Mouse (Mus musculus): ENCODE data around the gene Lyzl4. TPM values are rescaled to one million over a fixed set of nuclear protein-coding genes. Genes with fewer than 3 reads are reported as not detected.

The Lyzl4 gene
- total RNA-seq, 2 experiments from 2014 or later: not detected

Other genes with a start within 250 kb of the Lyzl4 start
- under 1 TPM in 1 of 2 experiments, not detected in 1; 0.99 TPM for gene Cck, start 146.4 kb downstream of the Lyzl4 start, total RNA-seq (2021)
- gene Vipr1, start 620 bp upstream of the Lyzl4 start, total RNA-seq (2021): under 1 TPM; 0.26 to 0.40 TPM
- gene Sec22c, start 63.4 kb upstream of the Lyzl4 start, total RNA-seq (2021): 1 to 10 TPM; 5.2 to 6.3 TPM
- 10 to 100 TPM; 41.6 to 57.2 TPM for gene Ss18l2, start 68.2 kb upstream of the Lyzl4 start, total RNA-seq (2021)
- 10 to 100 TPM; 58.2 to 90.2 TPM for gene Nktr, start 77.1 kb upstream of the Lyzl4 start, total RNA-seq (2021)
- 10 to 100 TPM; 40.5 to 49.7 TPM for gene Zfp651, start 117.2 kb upstream of the Lyzl4 start, total RNA-seq (2021)
- under 1 TPM in 1 of 2 experiments, not detected in 1; 0.16 TPM for gene Klhl40, start 135.5 kb upstream of the Lyzl4 start, total RNA-seq (2021)
- not detected for gene Hhatl, start 150.4 kb upstream of the Lyzl4 start, total RNA-seq (2021)
- gene Ccdc13, start 197.4 kb upstream of the Lyzl4 start, total RNA-seq (2021): 1 to 10 TPM; 1.0 to 1.1 TPM
- gene Higd1a, start 216.3 kb upstream of the Lyzl4 start, total RNA-seq (2021): 100 to 1,000 TPM in 1 of 2 experiments, 10 to 100 TPM in 1; 80.9 to 105 TPM

All from adrenal gland, postnatal 36 days (tissue).